Mouse (Mus musculus): ENCODE measurements around the gene Sult5a1.
"Not testable (repeated sequence)": the region's sequence is repeated elsewhere in the genome, so short reads cannot be mapped to it uniquely, and the experiment has no call there.

Sult5a1 gene

GRCm38 (mm10) chr8:123135406-123135805 is 22.7 kb downstream of the Sult5a1 start:
- DNase-seq (ENCODE audit: low read depth, low spot score) = peak; percentile 46

- DNase-seq (ENCODE audit: low read depth, low spot score) = no peak
These were observed 23.9 kb downstream of the Sult5a1 start for GRCm38 (mm10) chr8:123134149-123134713.

GRCm38 (mm10) chr8:123132953-123133352 is 25.2 kb downstream of the Sult5a1 start:
- DNase-seq (ENCODE audit: low read depth, low spot score) = no peak

GRCm38 (mm10) chr8:123131041-123131440 is 27.1 kb downstream of the Sult5a1 start:
- DNase-seq (ENCODE audit: low read depth, low spot score) = no peak

- no peak for DNase-seq (ENCODE audit: low read depth, low spot score)
These were observed 31.8 kb downstream of the Sult5a1 start for GRCm38 (mm10) chr8:123126193-123126816.

GRCm38 (mm10) chr8:123122670-123123069 is 35.4 kb downstream of the Sult5a1 start:
- no peak for DNase-seq (ENCODE audit: low read depth, low spot score)

- no peak for DNase-seq (ENCODE audit: low read depth, low spot score)
These were observed 36.1 kb downstream of the Sult5a1 start for GRCm38 (mm10) chr8:123122059-123122458.

- no peak for DNase-seq (ENCODE audit: low read depth, low spot score)
These were observed 40.4 kb downstream of the Sult5a1 start for GRCm38 (mm10) chr8:123117744-123118143.

GRCm38 (mm10) chr8:123117127-123117731 is 40.9 kb downstream of the Sult5a1 start, which contains the start of gene Cpne7:
TSS of gene Cpne7 (plus strand) at chr8:123117374.
- no peak for DNase-seq (ENCODE audit: low read depth, low spot score)

- no peak for DNase-seq (ENCODE audit: low read depth, low spot score)
These were observed 43.5 kb downstream of the Sult5a1 start for GRCm38 (mm10) chr8:123114644-123115043.

- DNase-seq (ENCODE audit: low read depth, low spot score) = no peak
These were observed 44.1 kb downstream of the Sult5a1 start for GRCm38 (mm10) chr8:123113908-123114469.

GRCm38 (mm10) chr8:123112892-123113291 is 45.2 kb downstream of the Sult5a1 start:
- DNase-seq (ENCODE audit: low read depth, low spot score) = no peak

- no peak for DNase-seq (ENCODE audit: low read depth, low spot score)
These were observed 47.5 kb downstream of the Sult5a1 start for GRCm38 (mm10) chr8:123110649-123111048.

GRCm38 (mm10) chr8:123108953-123109352 is 49.2 kb downstream of the Sult5a1 start:
- no peak for DNase-seq (ENCODE audit: low read depth, low spot score)

- no peak for DNase-seq (ENCODE audit: low read depth, low spot score)
These were observed 50.1 kb downstream of the Sult5a1 start for GRCm38 (mm10) chr8:123108010-123108409.

- DNase-seq (ENCODE audit: low read depth, low spot score) = no peak
These were observed 51.6 kb downstream of the Sult5a1 start for GRCm38 (mm10) chr8:123106531-123106930.

GRCm38 (mm10) chr8:123105553-123106326 is 52.4 kb downstream of the Sult5a1 start:
- no peak for DNase-seq (ENCODE audit: low read depth, low spot score)

GRCm38 (mm10) chr8:123104046-123104767 is 53.9 kb downstream of the Sult5a1 start:
- no peak for DNase-seq (ENCODE audit: low read depth, low spot score)

- DNase-seq (ENCODE audit: low read depth, low spot score) = no peak
These were observed 54.8 kb downstream of the Sult5a1 start for GRCm38 (mm10) chr8:123103285-123103684.

GRCm38 (mm10) chr8:123102855-123103254 is 55.3 kb downstream of the Sult5a1 start:
- DNase-seq (ENCODE audit: low read depth, low spot score) = not testable (repeated sequence)
